Mouse (Mus musculus): ENCODE measurements around the gene Bves. TPM values are rescaled to one million over a fixed set of nuclear protein-coding genes. Genes with fewer than 3 reads are reported as not detected.

Bves gene
- polyA plus RNA-seq, 1 experiment from 2014 or later: 0.64 TPM

DNA sequence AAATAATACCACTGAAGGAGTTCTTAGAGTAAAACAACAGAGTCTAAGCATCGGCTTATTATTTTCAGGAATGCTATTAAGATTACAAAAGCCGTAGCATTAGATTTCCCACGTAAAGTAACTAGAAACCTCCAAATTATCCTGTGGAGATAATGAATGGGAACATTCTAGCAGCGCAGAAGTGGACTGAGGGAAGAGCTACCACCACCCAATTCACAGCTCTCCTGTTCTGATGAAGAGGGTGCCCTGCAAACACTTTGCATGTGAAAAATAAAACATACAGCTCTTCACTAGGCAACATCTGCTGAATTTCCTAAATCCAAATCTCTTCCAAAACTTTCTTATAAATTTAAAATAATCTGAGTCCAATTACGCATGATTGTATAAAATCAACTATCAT is 76.6 kb downstream of the Bves start:
- H3K9me3 ChIP-seq: no peaks in the 10 kb centered on the region

More for the DNA sequence above, 76.6 kb downstream of the Bves start:
- Histone ChIP-seq H3K9ac (replicated peaks) (no peak overlapping the region), H3K4me2 (replicated peaks) (no peak overlapping the region), H3K27me3 (no peaks in the 10 kb centered on the region), H3K4me3 (no peak overlapping the region), H3K36me3 (no peaks in the 10 kb centered on the region), H3K27ac (replicated peaks) (no peak overlapping the region), H3K4me1 (peaks cover 3% of the 10 kb centered on the region)
- 26% methylated on average over 5 of the region's 5 CpGs for WGBS
- ATAC-seq (replicated peaks): no peak

Other genes starting within 250 kb of the Bves start
- gene Popdc3, start 157.7 kb upstream of the Bves start, polyA plus RNA-seq (2015; fragmentation: Nextera tagmentation; extraction: Ambion mirVana): 0.38 and 0.47 TPM in 2 replicates
- 4.0 and 5.0 TPM in 2 replicates for gene Lin28b, start 150.6 kb downstream of the Bves start, polyA plus RNA-seq (2015; fragmentation: Nextera tagmentation; extraction: Ambion mirVana)
- gene Hace1, start 242.1 kb downstream of the Bves start, polyA plus RNA-seq (2015; fragmentation: Nextera tagmentation; extraction: Ambion mirVana): 14.6 and 19.6 TPM in 2 replicates

Data from forebrain, embryonic 15.5 days (tissue).